Mouse (Mus musculus): Measurements from ENCODE around the gene Spg7. TPM values are rescaled to one million over a fixed set of nuclear protein-coding genes. Genes with fewer than 3 reads are reported as not detected.
A peak's percentile ranks its signal among the peaks of the same experiment; 100 is the strongest.
"Not testable (repeated sequence)": the region's sequence is repeated elsewhere in the genome, so short reads cannot be mapped to it uniquely, and the experiment has no call there.

Spg7 gene
- total RNA-seq, 2 experiments from 2014 or later, result 60.0 to 64.8 TPM

GRCm38 (mm10) chr8:123041008-123041773 is 21.6 kb upstream of the Spg7 start:
- DNase-seq (ENCODE audit: low spot score in 2 of 2), result peak; percentile 51 to 67

GRCm38 (mm10) chr8:123041774-123042105 is 21.0 kb upstream of the Spg7 start:
- no peak for DNase-seq (ENCODE audit: low spot score in 2 of 2)

DNA sequence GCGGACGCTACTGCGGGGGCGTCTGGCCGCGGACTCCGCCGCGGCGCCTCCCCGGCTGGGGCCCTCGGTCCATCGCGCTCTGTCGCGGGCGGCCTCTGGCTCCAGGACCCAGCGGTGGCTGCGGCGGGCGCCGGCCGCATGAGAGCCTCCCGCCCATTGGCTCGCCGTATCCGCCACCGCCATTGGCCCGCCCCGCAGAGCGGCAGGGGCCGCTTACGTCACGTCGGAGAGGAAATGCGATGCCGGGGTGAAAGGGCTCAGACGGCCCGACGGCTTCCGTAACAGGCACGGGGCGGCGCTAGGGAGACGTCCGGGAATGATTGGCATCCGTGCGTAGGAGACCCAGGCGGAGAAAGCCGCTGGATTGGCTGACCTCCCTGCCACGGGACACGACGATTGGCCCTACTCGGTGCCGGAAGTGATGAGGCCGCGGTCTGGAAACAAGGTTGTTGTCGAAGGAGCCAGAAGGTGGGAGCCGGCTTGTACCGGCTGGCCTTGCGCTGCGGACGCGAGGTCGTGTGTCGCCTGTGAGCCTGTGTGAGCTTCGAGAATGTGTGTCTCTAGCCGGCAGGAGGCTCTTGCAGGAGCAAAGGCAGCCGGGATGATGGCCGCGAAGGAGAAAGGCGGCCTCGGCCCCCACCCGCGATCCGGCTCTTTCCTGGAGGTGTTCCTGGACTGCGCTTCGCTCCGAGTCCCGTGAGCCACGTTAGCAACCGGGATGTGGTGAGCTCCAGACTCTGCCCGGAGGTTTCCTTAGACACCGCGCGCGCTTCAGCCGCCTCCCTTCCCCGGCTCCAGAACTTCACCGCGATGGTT is 20.4 kb upstream of the Spg7 start, which contains the start of gene Ankrd11:
Ankrd11 (minus strand) TSS at position 120 of the 816 bp plus-strand sequence.
- DNase-seq (ENCODE audit: low spot score in 2 of 2), result peak; percentile 100

- DNase-seq (ENCODE audit: low spot score in 2 of 2), result no peak
These were observed 19.6 kb upstream of the Spg7 start for GRCm38 (mm10) chr8:123042974-123043625.

DNA sequence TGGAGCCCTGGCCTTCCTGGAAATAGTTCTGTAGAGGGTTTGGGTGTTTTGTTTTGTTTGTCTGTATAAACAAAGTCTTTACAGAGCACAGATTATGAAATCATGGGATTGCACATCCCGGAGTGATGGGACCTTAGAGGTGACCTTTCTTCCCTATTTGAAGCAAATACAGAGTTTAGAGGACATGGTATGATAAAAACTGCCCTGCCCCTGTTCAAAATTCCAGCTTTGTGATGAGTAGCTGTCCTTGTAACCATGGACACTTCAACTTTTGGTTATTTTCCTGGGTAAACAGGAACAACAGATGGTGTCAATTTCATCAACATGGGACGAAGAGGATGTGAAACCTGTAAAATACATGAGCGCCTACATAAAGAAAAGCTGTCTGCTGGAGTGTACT is 18.8 kb upstream of the Spg7 start:
- no peak for DNase-seq (ENCODE audit: low spot score in 2 of 2)

DNA sequence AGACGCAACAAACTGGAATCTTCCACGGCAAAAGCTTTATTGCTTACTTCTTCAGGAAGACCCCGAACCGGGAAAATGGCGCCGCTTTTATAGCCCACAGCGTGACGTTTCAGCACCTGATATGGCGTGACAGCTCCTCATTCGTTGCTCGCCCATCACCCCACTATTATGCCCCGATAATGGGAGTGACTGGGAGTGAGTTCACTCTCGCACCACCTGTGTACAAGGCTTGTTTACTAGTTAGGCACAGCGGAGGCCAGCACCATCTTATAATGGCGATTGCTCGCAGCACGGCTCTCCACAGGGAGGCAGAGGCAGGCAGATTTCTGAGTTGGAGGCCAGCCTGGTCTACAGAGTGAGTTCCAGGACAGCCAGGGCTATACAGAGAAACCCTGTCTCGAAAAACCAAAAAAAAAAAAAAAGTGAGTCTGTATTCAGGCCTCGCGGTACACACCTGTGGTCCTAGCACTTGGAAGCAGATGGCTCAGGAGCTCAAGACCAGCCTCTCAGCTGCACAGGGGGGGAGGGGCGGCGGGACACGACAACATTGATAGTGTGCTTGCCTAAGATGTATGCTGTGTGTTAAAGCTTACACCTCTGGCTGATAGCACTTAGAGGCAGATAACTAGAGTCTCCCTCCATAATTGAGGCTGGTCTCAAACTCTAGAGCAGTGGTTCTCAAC is 17.9 kb upstream of the Spg7 start:
- DNase-seq (ENCODE audit: low spot score in 2 of 2), result not testable (repeated sequence)

DNA sequence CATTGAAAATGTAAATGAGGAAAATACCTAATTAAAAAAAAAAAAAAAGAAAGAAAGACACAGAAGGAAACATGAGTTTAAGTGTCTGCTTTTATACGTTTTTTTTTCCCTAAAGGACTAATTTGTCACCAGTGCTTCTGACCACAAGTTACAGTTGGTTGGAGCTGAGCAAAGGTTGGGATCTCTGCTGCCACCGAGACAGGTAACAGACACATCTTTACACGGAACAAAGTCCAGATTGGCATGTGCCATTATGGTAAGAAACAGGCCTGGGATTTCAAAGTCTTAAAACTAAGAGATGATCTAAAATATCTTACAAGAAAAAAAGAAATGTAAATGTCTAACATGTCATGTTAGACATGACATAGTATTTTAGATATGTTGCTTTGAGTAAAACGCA is 16.0 kb upstream of the Spg7 start:
- DNase-seq (ENCODE audit: low spot score in 2 of 2), result no peak

DNA sequence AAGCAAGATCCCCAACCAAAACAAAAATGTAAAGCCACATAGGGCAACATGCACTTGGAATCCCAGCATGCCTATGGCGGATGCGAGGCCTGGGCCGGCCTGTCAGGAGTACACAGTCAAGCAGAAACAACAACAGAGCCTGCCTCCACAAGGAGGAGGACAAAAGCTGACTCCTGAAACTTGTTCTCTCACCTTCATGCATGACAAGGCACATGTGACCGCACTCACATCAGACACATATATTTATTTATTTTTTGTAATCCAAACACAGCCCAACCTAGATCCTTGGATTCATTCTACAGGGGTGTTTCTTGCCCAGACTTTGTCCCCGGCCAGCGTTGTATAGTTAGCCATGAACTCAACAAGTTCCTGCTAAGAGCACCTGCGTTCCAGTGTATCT is 14.9 kb upstream of the Spg7 start:
- no peak for DNase-seq (ENCODE audit: low spot score in 2 of 2)

GRCm38 (mm10) chr8:123048402-123048801 is 14.3 kb upstream of the Spg7 start:
- no peak for DNase-seq (ENCODE audit: low spot score in 2 of 2)

DNA sequence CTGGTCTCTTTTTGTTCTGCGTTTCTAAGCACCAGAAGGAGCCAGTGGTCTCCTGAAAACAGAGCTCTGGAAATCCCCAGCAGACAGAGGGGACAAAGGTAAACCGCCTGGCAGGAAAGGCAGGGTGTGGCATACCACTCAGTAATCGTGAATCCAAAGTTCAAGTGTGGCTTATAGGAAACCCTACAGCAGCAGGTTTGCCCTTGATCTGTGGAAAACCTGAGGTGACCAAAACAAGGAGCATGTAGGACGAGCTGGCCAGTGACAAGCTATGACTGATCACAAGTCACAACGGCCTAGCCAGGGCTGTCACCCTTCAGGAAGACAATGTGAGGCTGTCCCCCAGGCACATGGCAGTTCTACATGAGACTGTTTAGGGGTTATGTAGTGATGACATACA is 11.3 kb upstream of the Spg7 start:
- DNase-seq (ENCODE audit: low spot score in 2 of 2), result no peak

DNA sequence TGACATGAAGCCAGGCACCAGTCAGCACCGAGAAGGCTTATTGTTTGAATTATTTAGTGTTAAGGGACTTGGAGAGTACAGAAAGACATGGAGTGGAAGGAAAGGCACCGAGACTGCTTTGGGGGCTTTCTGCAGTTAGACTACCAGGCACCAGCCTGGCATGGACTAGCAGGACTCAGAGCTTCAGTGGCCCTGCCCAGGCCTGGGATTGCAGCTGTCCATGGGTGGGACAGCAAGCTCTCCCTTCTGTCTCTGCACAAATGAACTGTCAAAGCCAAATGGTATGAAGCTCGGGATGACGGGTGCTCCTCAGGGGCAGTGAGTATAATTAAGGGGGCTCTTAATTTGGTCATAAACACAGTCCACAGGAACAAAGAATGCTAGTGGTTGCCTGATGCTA is 1.3 kb downstream of the Spg7 start:
- no peak for DNase-seq (ENCODE audit: low spot score in 2 of 2)

DNA sequence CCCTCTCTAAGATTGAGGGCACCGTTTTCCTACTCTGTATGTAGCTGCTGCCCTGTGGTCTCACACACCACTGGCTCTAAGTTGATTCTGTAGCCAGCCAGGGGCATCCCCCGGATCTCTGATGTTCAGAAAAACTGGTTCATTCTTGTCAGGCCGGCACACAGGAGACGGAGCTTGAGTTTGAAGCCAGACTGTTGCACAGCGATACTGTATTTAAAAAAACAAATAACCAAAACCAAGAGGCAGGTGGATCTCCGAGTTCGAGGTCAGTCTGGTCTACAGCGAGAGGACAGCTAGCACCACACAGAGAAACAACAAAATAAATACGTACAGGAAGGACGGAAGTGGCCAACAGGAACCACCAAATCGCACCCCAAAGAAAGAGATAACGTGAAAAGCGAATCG is 2.1 kb downstream of the Spg7 start:
- DNase-seq (ENCODE audit: low spot score in 2 of 2), result no peak

- DNase-seq (ENCODE audit: low spot score in 2 of 2), result peak; percentile 95 to 97
These were observed 2.7 kb downstream of the Spg7 start for GRCm38 (mm10) chr8:123065214-123066100.

DNA sequence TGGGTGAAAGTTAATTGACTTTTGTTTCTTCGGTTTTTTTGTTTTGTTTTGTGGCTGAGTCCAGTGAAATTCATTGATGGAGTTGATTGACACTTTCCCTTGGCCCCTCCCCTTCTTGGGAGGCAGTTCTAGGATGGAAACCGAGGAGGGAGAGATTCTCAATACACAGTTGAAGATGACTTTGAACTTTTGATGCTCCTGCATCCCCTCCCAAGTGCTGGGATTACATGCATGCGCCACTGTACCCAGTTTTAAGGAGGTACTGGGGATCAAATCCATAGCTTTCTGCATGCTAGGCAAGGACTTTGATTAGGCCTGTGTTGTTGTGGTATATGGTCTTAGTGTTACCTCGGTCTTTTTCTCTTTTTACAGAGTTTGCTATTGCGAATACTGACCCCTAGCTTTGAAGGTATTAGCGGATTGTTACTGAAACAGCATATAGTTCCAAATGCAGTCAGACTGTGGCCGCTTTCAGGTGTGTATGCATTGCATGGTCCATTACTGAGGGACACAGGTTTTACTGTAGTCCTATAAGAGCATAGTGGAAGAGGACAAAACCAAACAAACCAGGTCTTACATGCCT is 3.5 kb downstream of the Spg7 start:
- DNase-seq (ENCODE audit: low spot score in 2 of 2), result no peak

DNA sequence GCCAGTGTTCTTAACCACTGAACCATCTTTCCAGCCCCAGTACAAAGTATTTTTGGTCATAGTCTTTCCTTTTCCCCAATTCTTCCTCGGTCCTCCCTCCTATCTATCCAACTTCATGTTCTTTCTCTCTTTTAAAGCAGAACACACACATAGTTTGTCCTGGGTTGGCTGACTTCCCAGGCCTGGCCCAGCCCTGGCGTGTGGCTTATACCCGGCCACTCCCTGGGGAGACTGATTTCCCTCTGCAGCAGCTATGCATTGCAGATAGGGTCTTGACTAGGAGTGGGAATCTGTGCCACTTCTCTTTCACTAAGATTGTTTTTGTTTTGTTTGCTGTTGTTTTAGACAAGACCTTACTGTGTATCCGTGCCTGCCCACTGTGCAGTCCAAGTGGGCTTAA is 8.4 kb downstream of the Spg7 start:
- no peak for DNase-seq (ENCODE audit: low spot score in 2 of 2)

GRCm38 (mm10) chr8:123077213-123077612 is 14.5 kb downstream of the Spg7 start:
- DNase-seq (ENCODE audit: low spot score in 2 of 2), result no peak

DNA sequence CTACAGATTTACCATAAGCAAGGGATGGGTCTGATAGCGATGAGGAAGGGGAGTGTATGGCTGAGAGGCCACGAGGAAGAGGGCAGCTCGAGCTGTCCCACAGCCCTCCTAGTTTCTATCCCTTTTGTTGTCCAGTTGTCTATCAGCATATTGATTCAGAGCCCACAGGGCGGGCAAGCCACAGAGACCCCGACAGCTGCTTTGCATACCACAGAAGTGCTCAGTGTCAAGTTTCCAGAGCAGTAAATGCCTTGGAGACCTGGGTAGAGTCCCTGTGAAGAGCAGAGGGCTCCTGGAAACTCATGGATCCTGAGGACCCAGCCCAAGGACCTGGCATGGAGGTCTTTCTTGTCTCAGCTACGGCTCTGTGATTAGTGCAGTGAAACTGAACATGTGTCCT is 20.3 kb downstream of the Spg7 start:
- no peak for DNase-seq (ENCODE audit: low spot score in 2 of 2)

- DNase-seq (ENCODE audit: low spot score in 2 of 2), result peak in 1 of 2 experiments; percentile 66
These were observed 20.9 kb downstream of the Spg7 start for GRCm38 (mm10) chr8:123083610-123084009.

- no peak for DNase-seq (ENCODE audit: low spot score in 2 of 2)
These were observed 24.5 kb downstream of the Spg7 start for GRCm38 (mm10) chr8:123087289-123087688.

DNA sequence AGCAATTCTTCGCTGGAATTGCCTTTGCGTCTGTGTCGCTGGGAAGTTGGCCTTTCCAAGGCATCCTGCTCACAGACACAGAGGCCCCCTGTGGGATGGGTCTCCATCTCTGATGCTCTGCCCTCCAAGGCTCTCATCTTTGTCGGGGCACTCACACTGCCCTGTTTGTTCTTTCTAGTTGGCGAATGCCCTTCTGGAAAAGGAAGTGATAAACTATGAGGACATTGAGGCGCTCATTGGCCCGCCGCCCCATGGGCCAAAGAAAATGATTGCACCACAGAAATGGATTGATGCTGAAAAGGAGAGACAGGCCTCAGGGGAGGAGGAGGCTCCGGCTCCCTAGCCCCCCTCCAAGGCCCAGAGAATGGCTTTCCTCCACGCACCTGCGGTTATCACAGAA is 34.5 kb downstream of the Spg7 start:
- no peak for DNase-seq (ENCODE audit: low spot score in 2 of 2)
